Mouse (Mus musculus) ovary, postnatal 14 days (tissue): ENCODE results near the gene Ccdc184.

ENCODE experiments used
- DNase-seq: peaks from one replicate; pipeline ENCODE4 v3.0.0; 2022; ENCODE audit warnings: low spot score

The Ccdc184 gene

GRCm38 (mm10) chr15:98166963-98167644 lies at the start of gene Ccdc184:
Ccdc184 (plus strand) TSS chr15:98167158.
- no peak for DNase-seq

DNA sequence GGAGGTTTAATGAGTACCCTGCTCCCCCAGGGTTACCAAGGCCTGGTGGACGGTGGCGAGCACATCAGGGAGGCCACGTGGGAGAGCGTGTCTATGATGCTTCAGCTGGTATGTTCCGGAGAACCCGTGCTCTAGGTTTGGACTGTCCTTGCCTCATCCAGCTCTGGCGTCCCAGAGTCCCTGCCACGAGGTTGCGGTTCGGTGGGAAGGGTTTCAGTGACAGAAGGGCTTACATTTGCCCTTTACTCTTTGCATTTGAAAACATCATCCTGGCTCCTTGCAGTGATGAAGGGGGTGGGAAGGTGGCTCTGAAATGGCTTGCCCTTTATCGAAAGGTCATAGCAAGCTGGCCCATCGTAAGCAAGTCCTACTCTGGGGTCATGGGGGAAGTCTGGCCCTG lies 47.6 kb upstream of the Ccdc184 start:
- no peak for DNase-seq

GRCm38 (mm10) chr15:98120831-98121230 lies 46.1 kb upstream of the Ccdc184 start:
- DNase-seq = no peak

DNA sequence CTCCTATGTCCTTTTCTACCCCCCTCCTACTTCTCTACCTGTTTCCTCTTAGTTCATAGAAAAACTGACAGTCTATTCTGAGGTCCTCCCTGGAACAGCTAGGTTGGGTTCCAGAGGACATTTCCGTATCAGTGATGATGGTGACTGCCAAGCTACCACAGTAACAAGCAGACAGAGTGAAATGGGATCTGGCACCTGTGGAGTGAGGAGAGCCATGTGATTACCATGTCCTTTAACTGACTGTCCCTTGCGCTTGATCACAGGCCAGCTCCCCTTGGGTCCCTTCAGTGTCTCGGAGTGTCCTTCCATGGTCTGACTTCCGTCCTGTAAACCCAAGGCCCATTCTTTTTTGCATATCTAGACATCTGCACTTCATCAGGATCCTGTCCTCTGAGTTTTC lies 36.0 kb upstream of the Ccdc184 start:
- DNase-seq = no peak

DNA sequence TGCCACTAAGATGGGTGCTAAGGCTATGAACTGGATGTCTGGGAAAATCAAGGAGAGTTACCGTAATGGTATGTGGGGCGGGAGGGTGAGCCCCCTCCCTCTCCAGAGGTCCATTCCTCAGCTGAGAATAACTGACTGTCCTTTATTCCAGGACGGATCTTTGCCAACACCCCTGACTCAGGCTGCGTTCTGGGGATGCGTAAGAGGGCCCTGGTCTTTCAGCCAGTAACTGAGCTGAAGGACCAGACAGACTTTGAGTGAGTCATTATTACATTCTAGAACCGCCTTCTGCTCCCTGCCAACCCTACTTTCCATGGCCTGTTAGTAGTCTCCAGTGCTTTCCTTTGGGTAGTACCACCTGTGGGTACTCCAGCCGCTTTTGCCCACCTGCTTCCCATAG lies 35.5 kb upstream of the Ccdc184 start:
- no peak for DNase-seq

GRCm38 (mm10) chr15:98131942-98132655 lies 34.9 kb upstream of the Ccdc184 start:
- no peak for DNase-seq

GRCm38 (mm10) chr15:98133471-98133870 lies 33.5 kb upstream of the Ccdc184 start:
- DNase-seq = no peak

DNA sequence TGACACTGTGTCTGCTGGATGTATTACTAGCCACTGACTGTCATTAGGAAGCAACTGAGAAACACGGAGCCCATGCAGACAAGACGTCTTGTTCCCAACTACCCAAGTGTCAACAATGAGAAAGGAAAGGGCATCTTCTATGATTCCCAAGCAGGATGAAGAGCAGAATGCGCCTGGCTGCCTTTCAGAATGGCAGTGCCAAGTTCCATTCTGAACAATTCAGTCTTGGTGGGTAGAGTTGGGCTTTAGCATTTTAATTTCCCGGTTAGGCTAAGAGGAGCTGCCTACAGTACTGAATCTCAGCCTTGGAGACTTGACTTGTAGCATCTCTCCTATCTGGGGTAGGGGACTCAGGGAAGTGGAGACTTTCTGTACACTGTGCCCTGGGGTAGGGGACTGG lies 32.9 kb upstream of the Ccdc184 start:
- DNase-seq = no peak

GRCm38 (mm10) chr15:98134666-98135065 lies 32.3 kb upstream of the Ccdc184 start:
- no peak for DNase-seq

DNA sequence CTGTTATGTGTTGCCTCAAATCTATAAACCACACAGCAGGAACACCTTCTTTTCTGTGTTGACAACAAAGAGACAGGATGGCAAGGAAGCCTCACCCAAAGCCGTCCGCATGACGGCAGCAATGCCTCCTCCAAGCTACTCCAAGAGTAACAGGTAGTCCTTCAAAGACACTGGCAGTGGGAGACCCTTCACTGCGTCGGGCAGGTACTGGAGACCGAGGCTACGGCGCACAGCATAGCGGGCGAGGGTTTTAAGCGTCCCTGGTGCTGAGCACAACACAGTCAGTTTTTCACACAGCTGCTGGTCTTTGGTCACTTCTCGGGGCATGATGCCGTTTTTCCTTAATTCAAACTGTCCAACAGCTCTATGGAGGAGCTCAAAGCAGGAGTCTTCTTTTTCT lies 31.3 kb upstream of the Ccdc184 start:
- DNase-seq = no peak

DNA sequence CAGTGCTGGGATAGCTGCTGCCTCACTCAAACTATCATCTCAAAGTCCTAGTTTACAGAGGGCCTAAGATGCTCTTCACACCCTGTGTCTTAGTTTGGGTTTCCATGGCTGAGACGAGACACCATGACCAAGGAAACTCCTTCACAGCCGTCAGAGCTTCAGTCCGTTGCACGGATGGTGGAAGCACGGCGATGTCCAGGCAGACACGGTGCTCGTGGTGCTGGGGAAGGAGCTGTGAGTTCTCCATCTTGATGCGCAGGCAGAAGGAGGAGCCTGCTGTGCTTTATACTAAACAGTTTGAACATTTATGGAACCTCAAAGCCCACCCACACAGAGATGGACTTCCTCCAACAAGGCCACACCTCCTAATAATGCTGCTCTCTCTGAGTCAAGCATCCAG lies 30.1 kb upstream of the Ccdc184 start:
- DNase-seq = no peak

DNA sequence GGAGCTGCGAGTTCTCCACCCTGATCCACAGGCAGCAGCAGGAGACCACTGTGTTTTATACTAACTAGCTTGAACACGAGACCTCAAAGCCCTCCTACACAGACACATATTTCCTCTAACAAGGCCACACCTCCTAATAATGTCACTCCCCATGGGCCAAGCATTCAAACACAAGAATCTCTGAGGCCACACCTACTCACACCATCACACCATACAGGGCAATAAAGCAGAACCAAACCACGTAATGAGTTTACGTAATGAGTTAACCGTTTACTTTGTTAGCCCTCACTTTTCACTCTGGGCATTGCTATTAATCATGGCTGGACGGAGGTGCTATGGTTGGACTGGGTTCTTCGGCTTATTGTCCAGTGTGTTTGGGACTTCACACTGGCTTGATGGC lies 27.2 kb upstream of the Ccdc184 start:
- DNase-seq = no peak

GRCm38 (mm10) chr15:98140809-98141208 lies 26.1 kb upstream of the Ccdc184 start:
- DNase-seq = no peak

DNA sequence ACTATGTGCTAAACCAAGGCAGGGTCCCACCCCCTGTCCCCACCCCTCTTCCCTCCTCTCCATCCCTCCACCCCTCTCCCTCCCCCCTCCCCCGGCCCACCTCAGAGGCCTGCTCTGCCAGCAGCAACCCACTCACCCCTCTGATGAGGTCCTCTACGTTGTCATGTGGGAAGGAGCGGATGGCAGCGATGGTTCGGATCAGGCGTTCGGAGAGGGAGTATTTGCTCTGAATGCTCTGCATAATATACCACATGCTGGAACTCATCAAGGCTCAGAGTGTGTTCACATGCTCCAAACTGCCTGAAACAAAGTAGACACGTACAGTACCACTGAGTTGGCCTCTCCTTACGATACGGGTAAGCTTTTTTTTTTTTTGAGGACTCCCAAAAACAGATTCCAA lies 24.4 kb upstream of the Ccdc184 start:
- DNase-seq = no peak

- no peak for DNase-seq
These were observed 22.0 kb upstream of the Ccdc184 start for GRCm38 (mm10) chr15:98144861-98145507.

DNA sequence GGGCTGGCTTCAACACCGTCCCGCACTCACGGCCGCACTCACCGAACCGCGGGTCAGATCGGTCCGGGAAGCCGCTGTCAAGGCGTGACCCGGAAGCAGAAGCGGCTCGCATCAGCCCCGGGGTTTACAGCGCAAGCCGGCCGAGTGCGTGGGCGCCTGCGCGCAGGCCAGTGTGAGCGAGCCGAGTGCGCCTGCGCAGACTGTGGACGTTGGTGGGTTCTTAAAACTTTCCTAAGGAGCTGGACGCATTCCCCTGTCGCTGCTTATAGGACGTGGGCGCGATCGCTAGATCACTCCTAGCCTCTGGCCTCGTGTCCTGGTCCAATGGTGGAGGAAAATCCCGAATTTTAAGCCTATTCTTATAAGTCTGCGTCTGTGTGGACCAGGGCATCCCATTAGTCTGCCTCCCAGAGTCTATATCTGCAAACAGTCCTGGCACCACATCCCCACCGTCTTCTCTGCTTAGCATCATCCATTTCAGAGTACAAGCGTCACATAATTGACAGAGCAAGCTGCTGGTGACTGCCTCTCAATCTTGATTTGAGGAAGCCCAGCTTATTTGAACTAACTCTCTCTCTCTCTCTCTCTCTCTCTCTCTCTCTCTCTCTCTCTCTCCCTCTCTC lies 21.3 kb upstream of the Ccdc184 start:
- peak; percentile 85 for DNase-seq

DNA sequence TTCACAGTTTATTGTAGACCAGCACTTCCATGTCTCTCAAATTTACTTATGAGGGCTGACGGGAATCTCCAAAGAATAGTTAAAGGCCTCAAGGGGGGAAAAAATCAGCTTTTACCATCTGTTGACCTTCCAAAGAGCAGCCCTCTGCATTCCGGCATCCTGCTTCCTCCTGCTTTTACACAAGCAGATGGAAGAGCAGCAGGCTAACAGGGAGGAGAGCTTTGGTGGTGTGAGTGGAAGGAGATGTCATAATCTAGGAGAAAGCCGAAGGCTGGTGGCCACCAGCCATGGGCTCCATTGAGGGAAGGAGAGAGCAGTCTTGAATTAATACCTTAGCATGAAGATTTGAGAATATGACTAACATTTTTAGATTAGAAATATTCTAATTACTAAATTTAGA lies 18.6 kb upstream of the Ccdc184 start:
- DNase-seq = no peak

DNA sequence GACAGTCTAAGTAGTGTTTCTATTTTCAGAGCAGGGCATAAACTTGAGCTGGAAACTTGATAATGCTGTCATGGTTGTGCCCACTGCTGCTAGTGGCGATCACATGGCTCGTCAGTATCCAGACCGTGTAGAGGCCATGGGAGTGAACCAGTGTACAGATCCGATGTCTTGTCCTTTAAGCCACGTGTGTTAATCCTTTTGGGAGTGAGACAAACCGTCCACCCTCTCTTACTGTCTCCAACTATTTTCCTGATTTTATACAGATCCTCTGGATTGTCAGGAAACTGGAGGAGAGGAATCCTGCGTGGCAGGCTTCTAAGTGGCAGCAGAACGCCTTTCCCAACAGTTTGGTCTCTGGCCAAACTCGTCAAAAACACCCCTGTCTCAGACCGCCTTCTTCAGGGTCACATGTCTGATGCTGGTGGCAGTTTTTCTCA lies 17.8 kb upstream of the Ccdc184 start:
- DNase-seq = no peak

DNA sequence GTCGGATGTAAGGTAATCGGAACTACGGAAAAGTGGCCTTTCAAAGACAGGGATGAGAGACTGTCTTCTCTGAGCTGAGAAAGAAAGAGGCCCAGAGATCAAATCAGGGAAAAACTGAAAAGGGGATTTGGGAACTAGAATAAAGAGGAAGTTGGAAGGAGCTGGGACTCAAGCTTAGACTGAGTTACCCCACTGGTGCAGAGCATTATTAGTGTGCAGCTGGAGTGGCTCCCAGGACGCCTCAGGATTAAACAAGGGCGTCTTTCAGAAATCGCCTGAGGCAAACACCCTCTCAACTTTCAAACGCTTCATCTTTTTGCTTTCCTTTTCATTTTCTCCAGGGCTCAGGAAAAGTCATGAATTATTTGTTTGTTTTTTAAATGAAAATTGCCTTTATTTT lies 14.0 kb upstream of the Ccdc184 start:
- no peak for DNase-seq

GRCm38 (mm10) chr15:98153625-98154024 lies 13.3 kb upstream of the Ccdc184 start:
- DNase-seq = no peak

DNA sequence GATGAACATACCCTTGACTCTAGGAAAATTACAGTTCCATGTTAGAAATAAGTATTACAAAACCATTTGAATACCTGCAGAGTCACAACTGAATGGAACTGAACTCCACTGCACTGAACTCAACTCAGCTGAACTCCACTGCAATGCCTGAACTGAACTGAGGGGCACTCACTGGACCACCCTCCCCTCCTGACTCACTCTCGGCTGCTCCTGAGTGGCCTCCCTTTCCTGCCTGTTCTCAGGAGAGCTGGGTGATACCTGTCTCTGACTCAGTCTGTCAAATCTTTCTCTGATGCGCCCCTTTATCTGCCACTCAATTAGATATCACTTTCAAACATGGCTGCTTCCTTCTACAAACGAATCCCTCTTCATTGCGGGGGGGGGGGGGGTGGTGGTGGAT lies 12.8 kb upstream of the Ccdc184 start:
- no peak for DNase-seq

- DNase-seq = no peak
These were observed 12.3 kb upstream of the Ccdc184 start for GRCm38 (mm10) chr15:98154631-98155030.

DNA sequence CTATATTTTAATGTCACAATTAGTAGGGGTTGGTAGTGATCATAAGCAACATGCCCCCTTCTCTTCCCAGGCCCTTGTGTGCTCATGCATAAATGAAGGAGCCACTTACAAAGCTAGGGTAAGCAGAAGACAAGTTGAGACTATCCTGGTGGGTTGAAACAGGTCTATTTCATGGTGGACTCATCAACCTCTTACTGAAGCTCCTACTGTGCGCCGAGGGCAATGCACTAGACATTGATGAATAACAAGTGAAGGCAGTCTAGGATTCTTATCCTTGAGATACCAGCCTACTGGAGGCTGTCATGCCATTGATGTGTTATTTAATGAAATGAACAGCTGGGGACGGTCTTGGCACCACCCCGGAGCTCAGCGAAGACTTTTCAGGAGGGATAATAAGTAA lies 11.7 kb upstream of the Ccdc184 start:
- DNase-seq = no peak
